Mouse (Mus musculus) megakaryocyte, embryonic 14.5 days (primary cell): ENCODE measurements around the gene Ppp2r2c. TPM values are rescaled to one million over a fixed set of nuclear protein-coding genes. Genes with fewer than 3 reads are reported as not detected.

Experiments
- H3K27me3 ChIP-seq: replicated peaks from 2 replicates; pipeline ENCODE3; 2012; ENCODE audit warnings: inconsistent platforms
- H3K36me3 ChIP-seq: replicated peaks from 2 replicates; pipeline ENCODE3; 2012; ENCODE audit warnings: low read length, inconsistent platforms, mixed read lengths
- H3K4me1 ChIP-seq: 2 replicates; pipeline ENCODE4 v1.6.1; 2012; ENCODE audit warnings: inconsistent platforms
- H3K4me3 ChIP-seq: replicated peaks from 2 replicates; pipeline ENCODE3; 2012; ENCODE audit warnings: moderate library complexity, mild to moderate bottlenecking, inconsistent platforms
- H3K9me3 ChIP-seq: 2 replicates; pipeline ENCODE4 v1.6.1; 2012; ENCODE audit warnings: inconsistent platforms
- FLI1 ChIP-seq: IDR thresholded peaks from 2 replicates; pipeline ENCODE4 v1.6.1; 2012; ENCODE audit warnings: low read length, inconsistent platforms, mixed read lengths
- GATA1 ChIP-seq: IDR thresholded peaks from 3 replicates; pipeline ENCODE4 v1.6.1; 2012; ENCODE audit warnings: mixed read lengths, low read length, inconsistent platforms, borderline replicate concordance
- polyA plus RNA-seq: library from polyadenylated mRNA; stranded (reverse); fragments of >175 nt; gene quantifications from 2 replicates; pipeline ENCODE4 v1.2.3, GENCODE M21; 2012; ENCODE audit warnings: low replicate concordance; ENCODE audit not compliant: insufficient read depth

Gene Ppp2r2c
- polyA plus RNA-seq, 1 experiment = 0.09 TPM

- H3K4me1 ChIP-seq = peaks cover 18% of the 10 kb centered on the region
- TF ChIP-seq FLI1 (no peak), GATA1 (no peak)
- no peak overlapping the region for H3K4me3 ChIP-seq
- H3K9me3 ChIP-seq = peaks cover 21% of the 10 kb centered on the region
- no peaks in the 10 kb centered on the region for H3K36me3 ChIP-seq
- H3K27me3 ChIP-seq = peaks cover 96% of the 10 kb centered on the region
Measured at GRCm38 (mm10) chr5:36867561-36867960, 752 bp upstream of the Ppp2r2c start.

GRCm38 (mm10) chr5:36869186-36869577, 869 bp downstream of the Ppp2r2c start:
- H3K4me1 ChIP-seq = peaks cover 18% of the 10 kb centered on the region
- H3K36me3 ChIP-seq = no peaks in the 10 kb centered on the region
- TF ChIP-seq FLI1 = no peak
- no peak for TF ChIP-seq GATA1
- no peak overlapping the region for H3K4me3 ChIP-seq
- peaks cover 96% of the 10 kb centered on the region for H3K27me3 ChIP-seq
- peaks cover 21% of the 10 kb centered on the region for H3K9me3 ChIP-seq

- Histone ChIP-seq H3K4me3 (no peak overlapping the region), H3K36me3 (no peaks in the 10 kb centered on the region), H3K9me3 (peaks cover 21% of the 10 kb centered on the region), H3K4me1 (peaks cover 14% of the 10 kb centered on the region), H3K27me3 (peaks cover 96% of the 10 kb centered on the region)
- no peak for TF ChIP-seq GATA1
- TF ChIP-seq FLI1 = no peak
Measured at GRCm38 (mm10) chr5:36869578-36870236, 1.4 kb downstream of the Ppp2r2c start.

- H3K4me1 ChIP-seq = peaks cover 9% of the 10 kb centered on the region
- no peak overlapping the region for H3K4me3 ChIP-seq
- peaks cover 93% of the 10 kb centered on the region for H3K27me3 ChIP-seq
- H3K9me3 ChIP-seq = peaks cover 21% of the 10 kb centered on the region
- TF ChIP-seq GATA1 (no peak), FLI1 (no peak)
- H3K36me3 ChIP-seq = no peaks in the 10 kb centered on the region
Measured at GRCm38 (mm10) chr5:36870916-36871315, 2.6 kb downstream of the Ppp2r2c start.

- H3K27me3 ChIP-seq = peaks cover 69% of the 10 kb centered on the region
Measured at GRCm38 (mm10) chr5:36875956-36876355, 7.6 kb downstream of the Ppp2r2c start.

GRCm38 (mm10) chr5:36876777-36877396, 8.6 kb downstream of the Ppp2r2c start:
- Histone ChIP-seq H3K4me1 (no peaks in the 10 kb centered on the region), H3K9me3 (no peaks in the 10 kb centered on the region)
- TF ChIP-seq GATA1 (no peak), FLI1 (no peak)

More at GRCm38 (mm10) chr5:36875956-36876355, 7.6 kb downstream of the Ppp2r2c start:
- no peaks in the 10 kb centered on the region for H3K4me1 ChIP-seq
- H3K4me3 ChIP-seq = no peak overlapping the region
- TF ChIP-seq GATA1 = no peak
- TF ChIP-seq FLI1 = no peak
- H3K36me3 ChIP-seq = no peaks in the 10 kb centered on the region
- peaks cover 9% of the 10 kb centered on the region for H3K9me3 ChIP-seq

GRCm38 (mm10) chr5:36877641-36878040, 9.3 kb downstream of the Ppp2r2c start:
- H3K36me3 ChIP-seq = no peaks in the 10 kb centered on the region
- H3K4me1 ChIP-seq = no peaks in the 10 kb centered on the region
- H3K4me3 ChIP-seq = no peak overlapping the region
- TF ChIP-seq GATA1 (no peak), FLI1 (no peak)
- H3K27me3 ChIP-seq = peaks cover 67% of the 10 kb centered on the region
- H3K9me3 ChIP-seq = no peaks in the 10 kb centered on the region

More at GRCm38 (mm10) chr5:36876777-36877396, 8.6 kb downstream of the Ppp2r2c start:
- no peaks in the 10 kb centered on the region for H3K36me3 ChIP-seq
- no peak overlapping the region for H3K4me3 ChIP-seq
- H3K27me3 ChIP-seq = peaks cover 66% of the 10 kb centered on the region

- H3K4me1 ChIP-seq = no peaks in the 10 kb centered on the region
- peaks cover 65% of the 10 kb centered on the region for H3K27me3 ChIP-seq
- no peaks in the 10 kb centered on the region for H3K9me3 ChIP-seq
- H3K36me3 ChIP-seq = no peaks in the 10 kb centered on the region
- no peak overlapping the region for H3K4me3 ChIP-seq
- TF ChIP-seq GATA1 (no peak), FLI1 (no peak)
Measured at GRCm38 (mm10) chr5:36878801-36879200, 10.5 kb downstream of the Ppp2r2c start.

- TF ChIP-seq FLI1 (no peak), GATA1 (no peak)
- Histone ChIP-seq H3K36me3 (no peaks in the 10 kb centered on the region), H3K9me3 (no peaks in the 10 kb centered on the region), H3K4me3 (no peak overlapping the region), H3K27me3 (peaks cover 58% of the 10 kb centered on the region), H3K4me1 (no peaks in the 10 kb centered on the region)
Measured at GRCm38 (mm10) chr5:36880622-36881021, 12.3 kb downstream of the Ppp2r2c start.

- H3K4me3 ChIP-seq = no peak overlapping the region
- H3K36me3 ChIP-seq = no peaks in the 10 kb centered on the region
- H3K4me1 ChIP-seq = no peaks in the 10 kb centered on the region; the same call in 1 of the 2 replicates
- peaks cover 58% of the 10 kb centered on the region for H3K27me3 ChIP-seq
- H3K9me3 ChIP-seq = no peaks in the 10 kb centered on the region
- TF ChIP-seq GATA1 (no peak), FLI1 (no peak)
Measured at GRCm38 (mm10) chr5:36883516-36883915, 15.2 kb downstream of the Ppp2r2c start.
